Mouse (Mus musculus): ENCODE measurements at regions not wholly inside any gene's neighbourhood (a gene's known extent, or its start where the extent isn't known, plus 50 kb on each side); places are given as distances from the start of the nearest gene placed in this dataset.

GRCm38 (mm10) chr13:116619105-116619504, 309.6 kb upstream of the Isl1 start:
- Histone ChIP-seq H3K36me3 (ENCODE audit: control insufficient read depth, insufficient read depth, low read length) (no peaks in the 10 kb centered on the region), H3K4me3 (ENCODE audit: low read depth, low read length) (no peak overlapping the region), H3K27me3 (ENCODE audit: control insufficient read depth, insufficient read depth, low read length) (no peaks in the 10 kb centered on the region), H3K9ac (replicated peaks; ENCODE audit: low read depth, low read length) (no peak overlapping the region), H3K9me3 (ENCODE audit: control insufficient read depth, low read length) (no peaks in the 10 kb centered on the region), H3K4me1 (ENCODE audit: control insufficient read depth, insufficient read depth, low read length) (no peaks in the 10 kb centered on the region), H3K4me2 (ENCODE audit: low read depth, low read length) (no peak overlapping the region), H3K27ac (ENCODE audit: low read depth, low read length) (no peak overlapping the region)
- 73% methylated on average over 5 of the region's 5 CpGs for WGBS
- no peak for ATAC-seq (ENCODE audit: low read depth)

GRCm38 (mm10) chr13:116596346-116596745, 286.9 kb upstream of the Isl1 start:
- Histone ChIP-seq H3K36me3 (ENCODE audit: control insufficient read depth, insufficient read depth, low read length) (no peaks in the 10 kb centered on the region), H3K27ac (ENCODE audit: low read depth, low read length) (no peak overlapping the region), H3K4me1 (ENCODE audit: control insufficient read depth, insufficient read depth, low read length) (no peaks in the 10 kb centered on the region), H3K27me3 (ENCODE audit: control insufficient read depth, insufficient read depth, low read length) (no peaks in the 10 kb centered on the region), H3K4me2 (ENCODE audit: low read depth, low read length) (no peak overlapping the region), H3K9ac (replicated peaks; ENCODE audit: low read depth, low read length) (no peak overlapping the region), H3K4me3 (ENCODE audit: low read depth, low read length) (no peak overlapping the region), H3K9me3 (ENCODE audit: control insufficient read depth, low read length) (no peaks in the 10 kb centered on the region)
- ATAC-seq (ENCODE audit: low read depth): no peak
- 92% methylated on average over 4 of the region's 4 CpGs for WGBS

GRCm38 (mm10) chr13:116595512-116595911, 286.0 kb upstream of the Isl1 start:
- ATAC-seq (ENCODE audit: low read depth): no peak
- no peak overlapping the region for H3K9ac ChIP-seq (replicated peaks; ENCODE audit: low read depth, low read length)
- no peak overlapping the region for H3K27ac ChIP-seq (ENCODE audit: low read depth, low read length)
- H3K27me3 ChIP-seq (ENCODE audit: control insufficient read depth, insufficient read depth, low read length): no peaks in the 10 kb centered on the region
- no peaks in the 10 kb centered on the region for H3K36me3 ChIP-seq (ENCODE audit: control insufficient read depth, insufficient read depth, low read length)
- H3K4me1 ChIP-seq (ENCODE audit: control insufficient read depth, insufficient read depth, low read length): no peaks in the 10 kb centered on the region
- no peaks in the 10 kb centered on the region for H3K9me3 ChIP-seq (ENCODE audit: control insufficient read depth, low read length)
- no peak overlapping the region for H3K4me3 ChIP-seq (ENCODE audit: low read depth, low read length)
- WGBS: 93% methylated on average over 2 of the region's 2 CpGs
- H3K4me2 ChIP-seq (ENCODE audit: low read depth, low read length): no peak overlapping the region

GRCm38 (mm10) chr13:116575958-116576335, 266.5 kb upstream of the Isl1 start:
- Histone ChIP-seq H3K9me3 (ENCODE audit: control insufficient read depth, low read length) (0 out of 2 replicates have a peak, but pooled peaks cover 2% of the 10 kb centered on the region), H3K9ac (replicated peaks; ENCODE audit: low read depth, low read length) (no peak overlapping the region), H3K27me3 (ENCODE audit: control insufficient read depth, insufficient read depth, low read length) (no peaks in the 10 kb centered on the region), H3K4me3 (ENCODE audit: low read depth, low read length) (no peak overlapping the region), H3K4me1 (ENCODE audit: control insufficient read depth, insufficient read depth, low read length) (no peaks in the 10 kb centered on the region), H3K4me2 (ENCODE audit: low read depth, low read length) (no peak overlapping the region), H3K36me3 (ENCODE audit: control insufficient read depth, insufficient read depth, low read length) (no peaks in the 10 kb centered on the region), H3K27ac (ENCODE audit: low read depth, low read length) (no peak overlapping the region)
- no peak for ATAC-seq (ENCODE audit: low read depth)

- no peak overlapping the region for H3K4me2 ChIP-seq (ENCODE audit: low read depth, low read length)
- H3K27me3 ChIP-seq (ENCODE audit: control insufficient read depth, insufficient read depth, low read length): no peaks in the 10 kb centered on the region
- H3K4me1 ChIP-seq (ENCODE audit: control insufficient read depth, insufficient read depth, low read length): no peaks in the 10 kb centered on the region
- no peaks in the 10 kb centered on the region for H3K36me3 ChIP-seq (ENCODE audit: control insufficient read depth, insufficient read depth, low read length)
- H3K27ac ChIP-seq (ENCODE audit: low read depth, low read length): no peak overlapping the region
- H3K9me3 ChIP-seq (ENCODE audit: control insufficient read depth, low read length): 0 out of 2 replicates have a peak, but pooled peaks cover 2% of the 10 kb centered on the region
- no peak overlapping the region for H3K9ac ChIP-seq (replicated peaks; ENCODE audit: low read depth, low read length)
- no peak for ATAC-seq (ENCODE audit: low read depth)
- no peak overlapping the region for H3K4me3 ChIP-seq (ENCODE audit: low read depth, low read length)
- WGBS: 24% methylated on average over 11 of the region's 11 CpGs
These were observed 265.9 kb upstream of the Isl1 start for GRCm38 (mm10) chr13:116575274-116575957.

- Histone ChIP-seq H3K9ac (replicated peaks; ENCODE audit: low read depth, low read length) (no peak overlapping the region), H3K36me3 (ENCODE audit: control insufficient read depth, insufficient read depth, low read length) (no peaks in the 10 kb centered on the region), H3K9me3 (ENCODE audit: control insufficient read depth, low read length) (no peaks in the 10 kb centered on the region), H3K4me3 (ENCODE audit: low read depth, low read length) (no peak overlapping the region), H3K27ac (ENCODE audit: low read depth, low read length) (no peak overlapping the region), H3K4me1 (ENCODE audit: control insufficient read depth, insufficient read depth, low read length) (no peaks in the 10 kb centered on the region), H3K4me2 (ENCODE audit: low read depth, low read length) (no peak overlapping the region), H3K27me3 (ENCODE audit: control insufficient read depth, insufficient read depth, low read length) (no peaks in the 10 kb centered on the region)
- 36% methylated on average over 4 of the region's 4 CpGs for WGBS
- ATAC-seq (ENCODE audit: low read depth): no peak
These were observed 245.6 kb upstream of the Isl1 start for GRCm38 (mm10) chr13:116555053-116555452.

GRCm38 (mm10) chr13:116535211-116535610, 225.7 kb upstream of the Isl1 start:
- Histone ChIP-seq H3K9ac (replicated peaks; ENCODE audit: low read depth, low read length) (no peak overlapping the region), H3K36me3 (ENCODE audit: control insufficient read depth, insufficient read depth, low read length) (no peaks in the 10 kb centered on the region), H3K9me3 (ENCODE audit: control insufficient read depth, low read length) (no peaks in the 10 kb centered on the region), H3K27ac (ENCODE audit: low read depth, low read length) (no peak overlapping the region), H3K4me1 (ENCODE audit: control insufficient read depth, insufficient read depth, low read length) (no peaks in the 10 kb centered on the region), H3K4me3 (ENCODE audit: low read depth, low read length) (no peak overlapping the region), H3K27me3 (ENCODE audit: control insufficient read depth, insufficient read depth, low read length) (no peaks in the 10 kb centered on the region), H3K4me2 (ENCODE audit: low read depth, low read length) (no peak overlapping the region)
- 86% methylated on average over 3 of the region's 3 CpGs for WGBS
- no peak for ATAC-seq (ENCODE audit: low read depth)

- Histone ChIP-seq H3K27ac (ENCODE audit: low read depth, low read length) (no peak overlapping the region), H3K4me2 (ENCODE audit: low read depth, low read length) (no peak overlapping the region), H3K9ac (replicated peaks; ENCODE audit: low read depth, low read length) (no peak overlapping the region), H3K27me3 (ENCODE audit: control insufficient read depth, insufficient read depth, low read length) (no peaks in the 10 kb centered on the region), H3K36me3 (ENCODE audit: control insufficient read depth, insufficient read depth, low read length) (no peaks in the 10 kb centered on the region), H3K4me1 (ENCODE audit: control insufficient read depth, insufficient read depth, low read length) (no peaks in the 10 kb centered on the region), H3K4me3 (ENCODE audit: low read depth, low read length) (no peak overlapping the region), H3K9me3 (ENCODE audit: control insufficient read depth, low read length) (no peaks in the 10 kb centered on the region)
- no peak for ATAC-seq (ENCODE audit: low read depth)
- 88% methylated on average over 3 of the region's 3 CpGs for WGBS
These were observed 223.7 kb upstream of the Isl1 start for GRCm38 (mm10) chr13:116533163-116533562.

- no peak for ATAC-seq (ENCODE audit: low read depth)
- Histone ChIP-seq H3K9me3 (ENCODE audit: control insufficient read depth, low read length) (no peaks in the 10 kb centered on the region), H3K4me3 (ENCODE audit: low read depth, low read length) (no peak overlapping the region), H3K27me3 (ENCODE audit: control insufficient read depth, insufficient read depth, low read length) (no peaks in the 10 kb centered on the region), H3K27ac (ENCODE audit: low read depth, low read length) (no peak overlapping the region), H3K4me1 (ENCODE audit: control insufficient read depth, insufficient read depth, low read length) (no peaks in the 10 kb centered on the region), H3K36me3 (ENCODE audit: control insufficient read depth, insufficient read depth, low read length) (no peaks in the 10 kb centered on the region), H3K9ac (replicated peaks; ENCODE audit: low read depth, low read length) (no peak overlapping the region), H3K4me2 (ENCODE audit: low read depth, low read length) (no peak overlapping the region)
- 71% methylated on average over 1 of the region's 1 CpGs for WGBS
These were observed 218.8 kb upstream of the Isl1 start for GRCm38 (mm10) chr13:116528289-116528688.
